Mouse (Mus musculus): ENCODE measurements at regions not wholly inside any gene's neighbourhood (a gene's known extent, or its start where the extent isn't known, plus 50 kb on each side); places are given as distances from the start of the nearest gene placed in this dataset.

GRCm38 (mm10) chr8:7799221-7799620 lies 861.8 kb downstream of the Efnb2 start:
- H3K27me3 ChIP-seq (ENCODE audit: control insufficient read depth, insufficient read depth, low read length): no peaks in the 10 kb centered on the region
- no peak overlapping the region for H3K9ac ChIP-seq (ENCODE audit: low read depth, low read length)
- no peak overlapping the region for H3K27ac ChIP-seq (ENCODE audit: low read depth, low read length)
- no peaks in the 10 kb centered on the region for H3K36me3 ChIP-seq (ENCODE audit: control insufficient read depth, insufficient read depth, low read length)
- no peaks in the 10 kb centered on the region for H3K9me3 ChIP-seq (ENCODE audit: control insufficient read depth, low read length)
- no peak overlapping the region for H3K4me3 ChIP-seq (ENCODE audit: low read length)
- 71% methylated on average over 3 of the region's 3 CpGs for WGBS
- no peaks in the 10 kb centered on the region for H3K4me1 ChIP-seq (ENCODE audit: control insufficient read depth, insufficient read depth, low read length)
- ATAC-seq (ENCODE audit: low FRiP score, low TSS enrichment): no peak
- H3K4me2 ChIP-seq (replicated peaks; ENCODE audit: low read depth, low read length): no peak overlapping the region

- Histone ChIP-seq H3K27ac (ENCODE audit: low read depth, low read length) (no peak overlapping the region), H3K9ac (ENCODE audit: low read depth, low read length) (no peak overlapping the region), H3K27me3 (ENCODE audit: control insufficient read depth, insufficient read depth, low read length) (no peaks in the 10 kb centered on the region), H3K9me3 (ENCODE audit: control insufficient read depth, low read length) (no peaks in the 10 kb centered on the region), H3K4me2 (replicated peaks; ENCODE audit: low read depth, low read length) (no peak overlapping the region), H3K36me3 (ENCODE audit: control insufficient read depth, insufficient read depth, low read length) (no peaks in the 10 kb centered on the region), H3K4me3 (ENCODE audit: low read length) (no peak overlapping the region), H3K4me1 (ENCODE audit: control insufficient read depth, insufficient read depth, low read length) (no peaks in the 10 kb centered on the region)
- 89% methylated on average over 4 of the region's 4 CpGs for WGBS
- no peak for ATAC-seq (ENCODE audit: low FRiP score, low TSS enrichment)
Observed at GRCm38 (mm10) chr8:7796156-7796555, 864.9 kb downstream of the Efnb2 start.

- ATAC-seq (ENCODE audit: low FRiP score, low TSS enrichment): no peak
- Histone ChIP-seq H3K9me3 (ENCODE audit: control insufficient read depth, low read length) (no peaks in the 10 kb centered on the region), H3K27me3 (ENCODE audit: control insufficient read depth, insufficient read depth, low read length) (no peaks in the 10 kb centered on the region), H3K4me3 (ENCODE audit: low read length) (no peak overlapping the region), H3K4me2 (replicated peaks; ENCODE audit: low read depth, low read length) (no peak overlapping the region), H3K27ac (ENCODE audit: low read depth, low read length) (no peak overlapping the region), H3K4me1 (ENCODE audit: control insufficient read depth, insufficient read depth, low read length) (no peaks in the 10 kb centered on the region), H3K36me3 (ENCODE audit: control insufficient read depth, insufficient read depth, low read length) (no peaks in the 10 kb centered on the region), H3K9ac (ENCODE audit: low read depth, low read length) (no peak overlapping the region)
- 86% methylated on average over 3 of the region's 3 CpGs for WGBS
Observed at GRCm38 (mm10) chr8:7763820-7764219, 897.2 kb downstream of the Efnb2 start.

DNA sequence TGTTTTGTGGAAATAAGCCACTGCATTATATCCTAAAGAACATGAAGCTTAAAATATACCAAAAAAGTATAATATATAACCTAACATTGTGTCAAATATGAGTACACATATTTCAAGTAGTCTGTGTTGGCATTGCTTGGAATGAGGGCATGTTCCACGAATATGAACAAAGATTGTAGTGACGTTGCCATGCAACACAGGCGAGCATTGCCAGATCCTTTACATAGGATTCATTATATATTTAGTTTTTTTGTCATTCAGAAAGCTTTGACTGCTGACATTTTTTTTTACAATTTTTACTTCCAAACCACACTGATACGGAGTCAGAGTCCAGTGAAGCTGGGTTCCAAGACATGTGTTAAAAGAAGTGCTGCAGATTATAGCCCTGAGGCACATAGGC lies 900.1 kb downstream of the Efnb2 start:
- ATAC-seq (ENCODE audit: low FRiP score, low TSS enrichment): no peak
- H3K36me3 ChIP-seq (ENCODE audit: control insufficient read depth, insufficient read depth, low read length): no peaks in the 10 kb centered on the region
- 83% methylated on average over 4 of the region's 4 CpGs for WGBS
- no peak overlapping the region for H3K4me3 ChIP-seq (ENCODE audit: low read length)
- H3K9me3 ChIP-seq (ENCODE audit: control insufficient read depth, low read length): no peaks in the 10 kb centered on the region
- no peak overlapping the region for H3K27ac ChIP-seq (ENCODE audit: low read depth, low read length)
- no peaks in the 10 kb centered on the region for H3K4me1 ChIP-seq (ENCODE audit: control insufficient read depth, insufficient read depth, low read length)
- H3K4me2 ChIP-seq (replicated peaks; ENCODE audit: low read depth, low read length): no peak overlapping the region
- no peaks in the 10 kb centered on the region for H3K27me3 ChIP-seq (ENCODE audit: control insufficient read depth, insufficient read depth, low read length)
- no peak overlapping the region for H3K9ac ChIP-seq (ENCODE audit: low read depth, low read length)

DNA sequence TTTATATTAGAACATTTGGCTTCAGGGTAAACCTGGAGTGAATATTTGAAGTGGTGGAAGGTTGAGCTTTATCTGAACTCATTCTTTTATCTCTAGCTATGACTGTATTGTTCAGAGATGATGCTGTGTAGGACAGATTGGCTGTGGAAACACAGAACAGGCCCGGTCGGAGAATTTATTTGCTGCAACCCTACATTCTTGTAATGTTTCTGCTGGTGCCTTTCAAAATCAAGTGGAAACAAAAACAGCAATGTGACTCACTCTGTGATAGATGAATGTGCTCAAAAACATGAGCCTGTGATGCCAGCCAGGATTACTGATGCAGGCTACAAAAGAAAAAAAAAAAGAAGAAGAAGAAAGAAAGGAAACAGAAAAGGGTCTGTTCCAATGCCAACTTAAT lies 928.3 kb downstream of the Efnb2 start:
- Histone ChIP-seq H3K4me3 (ENCODE audit: low read length) (no peak overlapping the region), H3K27me3 (ENCODE audit: control insufficient read depth, insufficient read depth, low read length) (no peaks in the 10 kb centered on the region), H3K9me3 (ENCODE audit: control insufficient read depth, low read length) (no peaks in the 10 kb centered on the region), H3K4me2 (replicated peaks; ENCODE audit: low read depth, low read length) (no peak overlapping the region), H3K36me3 (ENCODE audit: control insufficient read depth, insufficient read depth, low read length) (no peaks in the 10 kb centered on the region), H3K27ac (ENCODE audit: low read depth, low read length) (no peak overlapping the region), H3K4me1 (ENCODE audit: control insufficient read depth, insufficient read depth, low read length) (no peaks in the 10 kb centered on the region), H3K9ac (ENCODE audit: low read depth, low read length) (no peak overlapping the region)
- no peak for ATAC-seq (ENCODE audit: low FRiP score, low TSS enrichment)
- 69% methylated on average over 2 of the region's 2 CpGs for WGBS

GRCm38 (mm10) chr8:7721880-7722279 lies 939.2 kb downstream of the Efnb2 start:
- Histone ChIP-seq H3K4me3 (ENCODE audit: low read length) (no peak overlapping the region), H3K9ac (ENCODE audit: low read depth, low read length) (no peak overlapping the region), H3K36me3 (ENCODE audit: control insufficient read depth, insufficient read depth, low read length) (no peaks in the 10 kb centered on the region), H3K27ac (ENCODE audit: low read depth, low read length) (no peak overlapping the region), H3K9me3 (ENCODE audit: control insufficient read depth, low read length) (no peaks in the 10 kb centered on the region), H3K4me2 (replicated peaks; ENCODE audit: low read depth, low read length) (no peak overlapping the region), H3K27me3 (ENCODE audit: control insufficient read depth, insufficient read depth, low read length) (no peaks in the 10 kb centered on the region), H3K4me1 (ENCODE audit: control insufficient read depth, insufficient read depth, low read length) (no peaks in the 10 kb centered on the region)
- ATAC-seq (ENCODE audit: low FRiP score, low TSS enrichment): no peak
- WGBS: 96% methylated on average over 3 of the region's 3 CpGs

- ATAC-seq (ENCODE audit: low FRiP score, low TSS enrichment): no peak
- Histone ChIP-seq H3K4me1 (ENCODE audit: control insufficient read depth, insufficient read depth, low read length) (no peaks in the 10 kb centered on the region), H3K27ac (ENCODE audit: low read depth, low read length) (no peak overlapping the region), H3K9me3 (ENCODE audit: control insufficient read depth, low read length) (no peaks in the 10 kb centered on the region), H3K4me2 (replicated peaks; ENCODE audit: low read depth, low read length) (no peak overlapping the region), H3K36me3 (ENCODE audit: control insufficient read depth, insufficient read depth, low read length) (no peaks in the 10 kb centered on the region), H3K4me3 (ENCODE audit: low read length) (no peak overlapping the region), H3K27me3 (ENCODE audit: control insufficient read depth, insufficient read depth, low read length) (no peaks in the 10 kb centered on the region), H3K9ac (ENCODE audit: low read depth, low read length) (no peak overlapping the region)
- WGBS: 84% methylated on average over 5 of the region's 5 CpGs
Observed at GRCm38 (mm10) chr8:7718898-7719696, 941.9 kb downstream of the Efnb2 start.

GRCm38 (mm10) chr8:7710764-7711163 lies 950.3 kb downstream of the Efnb2 start:
- no peak overlapping the region for H3K27ac ChIP-seq (ENCODE audit: low read depth, low read length)
- H3K4me2 ChIP-seq (replicated peaks; ENCODE audit: low read depth, low read length): no peak overlapping the region
- no peak for ATAC-seq (ENCODE audit: low FRiP score, low TSS enrichment)
- 60% methylated on average over 1 of the region's 1 CpGs for WGBS
- H3K27me3 ChIP-seq (ENCODE audit: control insufficient read depth, insufficient read depth, low read length): no peaks in the 10 kb centered on the region
- H3K9ac ChIP-seq (ENCODE audit: low read depth, low read length): no peak overlapping the region
- no peaks in the 10 kb centered on the region for H3K4me1 ChIP-seq (ENCODE audit: control insufficient read depth, insufficient read depth, low read length)
- no peaks in the 10 kb centered on the region for H3K36me3 ChIP-seq (ENCODE audit: control insufficient read depth, insufficient read depth, low read length)
- no peak overlapping the region for H3K4me3 ChIP-seq (ENCODE audit: low read length)
- no peaks in the 10 kb centered on the region for H3K9me3 ChIP-seq (ENCODE audit: control insufficient read depth, low read length)

GRCm38 (mm10) chr8:7709406-7709805 lies 951.6 kb downstream of the Efnb2 start:
- H3K4me1 ChIP-seq (ENCODE audit: control insufficient read depth, insufficient read depth, low read length): no peaks in the 10 kb centered on the region
- 95% methylated on average over 1 of the region's 1 CpGs for WGBS
- H3K27me3 ChIP-seq (ENCODE audit: control insufficient read depth, insufficient read depth, low read length): no peaks in the 10 kb centered on the region
- H3K36me3 ChIP-seq (ENCODE audit: control insufficient read depth, insufficient read depth, low read length): no peaks in the 10 kb centered on the region
- no peak for ATAC-seq (ENCODE audit: low FRiP score, low TSS enrichment)
- no peak overlapping the region for H3K27ac ChIP-seq (ENCODE audit: low read depth, low read length)
- H3K4me2 ChIP-seq (replicated peaks; ENCODE audit: low read depth, low read length): no peak overlapping the region
- H3K9me3 ChIP-seq (ENCODE audit: control insufficient read depth, low read length): no peaks in the 10 kb centered on the region
- H3K4me3 ChIP-seq (ENCODE audit: low read length): no peak overlapping the region
- H3K9ac ChIP-seq (ENCODE audit: low read depth, low read length): no peak overlapping the region

All from kidney, embryonic 14.5 days (tissue).